Mouse (Mus musculus) CH12.LX (cell line): ENCODE data around the gene Hcls1.

ENCODE experiments used
- CTCF ChIP-seq, 2 experiments: IDR thresholded peaks in 1 of 2; conservative IDR thresholded peaks in 1 of 2; 2 replicates each; pipeline ENCODE4 v1.5.1; 2011 to 2012; ENCODE audit warnings: low read depth in 2 of 2, low read length in 2 of 2, improper control_type of control experiment in 1 of 2, inconsistent platforms in 1 of 2, mild to moderate bottlenecking in 1 of 2, moderate library complexity in 1 of 2
- ELF1 ChIP-seq: IDR thresholded peaks from 2 replicates; pipeline ENCODE4 v1.6.1; 2014; ENCODE audit warnings: low read depth, mild to moderate bottlenecking, inconsistent platforms, low read length, improper control_type of control experiment
- EP300 ChIP-seq: IDR thresholded peaks from 2 replicates; pipeline ENCODE4 v1.6.1; 2011; ENCODE audit warnings: low read length, improper control_type of control experiment
- MAX ChIP-seq: IDR thresholded peaks from 2 replicates; pipeline ENCODE4 v1.6.1; 2011; ENCODE audit warnings: low read length, improper control_type of control experiment
- POLR2A ChIP-seq: IDR thresholded peaks from 2 replicates; pipeline ENCODE4 v1.6.1; 2011; ENCODE audit warnings: low read depth, mild to moderate bottlenecking, improper control_type of control experiment, low read length

- TF ChIP-seq MAX (no peak; the same call in 1 of the 2 replicates), ELF1 (no peak), CTCF (conservative IDR thresholded peaks at IDR 0.05 in 1 of 2, IDR thresholded peaks at IDR 0.05 in 1 of 2; ENCODE audit: low read depth in 2 of 2, low read length in 2 of 2) (no peak), EP300 (no peak), POLR2A (no peak)
These were observed 55.3 kb downstream of the Hcls1 start, which contains the start of gene Fbxo40 for GRCm38 (mm10) chr16:36989999-36990625.
